Mouse (Mus musculus) limb, embryonic 12.5 days (tissue): ENCODE data around the gene Fam89a. TPM values are rescaled to one million over a fixed set of nuclear protein-coding genes. Genes with fewer than 3 reads are reported as not detected.
A peak's percentile ranks its signal among the peaks of the same experiment; 100 is the strongest.

ENCODE experiments used
- ATAC-seq: fragments of 200-750 bp; cut with Nextera tagmentation; 2 replicates; pipeline ENCODE4 v1.8.0; 2017; ENCODE audit warnings: low read depth, moderate TSS enrichment; ENCODE audit not compliant: insufficient number of reproducible peaks, insufficient read depth, low FRiP score, low TSS enrichment
- H3K27ac ChIP-seq: fragments of 300-500 bp; sonication (generic); 2 replicates; pipeline ENCODE4 v1.5.1; 2016; ENCODE audit warnings: mild to moderate bottlenecking, moderate library complexity
- H3K27me3 ChIP-seq: fragments of 300-500 bp; sonication (generic); 2 replicates; pipeline ENCODE4 v1.6.1; 2016; ENCODE audit warnings: mild to moderate bottlenecking, moderate library complexity
- H3K36me3 ChIP-seq: fragments of 300-500 bp; sonication (generic); 2 replicates; pipeline ENCODE4 v1.6.1; 2016; ENCODE audit warnings: mild to moderate bottlenecking, moderate library complexity
- H3K4me1 ChIP-seq: fragments of 300-500 bp; sonication (generic); replicated peaks from 2 replicates; pipeline ENCODE4 v1.6.1; 2016
- H3K4me2 ChIP-seq: fragments of 300-500 bp; sonication (generic); 2 replicates; pipeline ENCODE4 v1.6.1; 2016; ENCODE audit warnings: mild to moderate bottlenecking, moderate library complexity
- H3K4me3 ChIP-seq: fragments of 300-500 bp; sonication (generic); replicated peaks from 2 replicates; pipeline ENCODE4 v1.5.1; 2016; ENCODE audit warnings: mild to moderate bottlenecking
- H3K9ac ChIP-seq: fragments of 300-500 bp; sonication (generic); replicated peaks from 2 replicates; pipeline ENCODE4 v1.6.1; 2016; ENCODE audit warnings: mild to moderate bottlenecking, moderate library complexity
- H3K9me3 ChIP-seq: fragments of 300-500 bp; sonication (generic); 2 replicates; pipeline ENCODE4 v1.6.1; 2016; ENCODE audit warnings: mild to moderate bottlenecking, moderate library complexity
- WGBS: fragments of 180-500 bp; shearing (Covaris S2); methylation state at CpG from one replicate; pipeline ENCODE4 v1.1.7; 2016; 5-methylcytosine and 5-hydroxymethylcytosine counted together
- polyA plus RNA-seq: library from polyadenylated mRNA; unstranded; fragments of >200 nt; fragmentation: Nextera tagmentation; extraction: Ambion mirVana; gene quantifications from 2 replicates; pipeline ENCODE4 v1.2.1, GENCODE M21; 2016

The Fam89a gene
- polyA plus RNA-seq, 1 experiment from 2014 or later, result 4.4 TPM

DNA sequence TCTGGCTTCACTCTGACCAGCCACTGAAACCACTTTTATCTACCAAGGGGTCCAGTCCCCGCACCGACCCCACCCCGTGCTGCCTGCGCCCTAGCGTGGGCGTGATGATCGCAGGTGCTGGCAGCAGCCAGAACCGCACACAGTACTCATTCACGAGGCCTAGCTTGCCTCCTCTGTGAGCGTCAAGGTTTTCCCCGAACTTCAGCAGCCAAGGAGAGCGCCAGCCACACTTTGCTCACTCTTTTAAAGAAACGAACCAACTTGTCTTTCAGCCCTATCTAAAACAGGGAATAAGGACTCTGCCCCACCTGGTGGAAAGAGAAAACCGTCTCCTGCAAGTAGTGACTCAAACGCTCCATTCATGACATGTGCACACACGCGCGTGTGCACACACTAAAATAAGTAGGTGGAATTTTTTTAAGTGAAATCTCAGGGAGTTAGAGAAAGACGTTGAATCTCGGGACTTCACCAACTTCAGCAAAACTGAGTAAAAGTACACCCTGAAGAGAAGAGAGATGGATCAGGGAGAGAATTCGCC lies 762 bp upstream of the Fam89a start:
- H3K4me3 ChIP-seq, result peak overlapping the region; percentile 65
- H3K27me3 ChIP-seq, result peaks cover 63% of the 10 kb centered on the region
- no peaks in the 10 kb centered on the region for H3K9me3 ChIP-seq
- 28% methylated on average over 21 of the region's 21 CpGs for WGBS
- H3K4me2 ChIP-seq, result peak overlapping the region; percentile 84
- no peaks in the 10 kb centered on the region for H3K36me3 ChIP-seq
- no peak overlapping the region for H3K27ac ChIP-seq
- peaks cover 19% of the 10 kb centered on the region for H3K4me1 ChIP-seq
- no peak for ATAC-seq
- no peak overlapping the region for H3K9ac ChIP-seq

DNA sequence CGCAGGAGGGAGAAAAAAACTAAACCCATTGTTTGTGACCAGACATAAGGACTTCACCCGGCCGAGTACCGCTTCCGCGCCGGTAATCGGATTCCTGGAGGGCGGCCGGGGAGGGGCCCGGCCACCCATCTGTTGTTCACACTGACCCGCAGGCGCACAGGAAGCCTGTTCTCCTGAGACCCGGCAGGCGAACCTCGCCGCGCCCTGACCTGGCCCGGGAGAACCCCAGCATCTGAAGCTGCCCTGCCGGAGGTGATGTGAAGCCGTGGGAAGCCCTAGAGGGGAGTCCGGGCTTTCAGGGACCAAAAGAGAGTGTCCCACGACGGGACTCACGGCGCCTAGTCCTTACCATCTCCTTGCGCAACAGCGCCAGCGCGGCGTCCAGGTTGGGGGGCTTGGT lies 441 bp downstream of the Fam89a start:
- H3K27ac ChIP-seq, result no peak overlapping the region
- 0% methylated on average over 31 of the region's 31 CpGs for WGBS
- no peaks in the 10 kb centered on the region for H3K9me3 ChIP-seq
- no peak for ATAC-seq
- H3K27me3 ChIP-seq, result peaks cover 63% of the 10 kb centered on the region
- no peaks in the 10 kb centered on the region for H3K36me3 ChIP-seq
- H3K4me1 ChIP-seq, result peaks cover 19% of the 10 kb centered on the region
- peak overlapping the region; percentile 84 for H3K4me2 ChIP-seq
- H3K9ac ChIP-seq, result peak overlapping the region; percentile 53
- peak overlapping the region; percentile 65 for H3K4me3 ChIP-seq

DNA sequence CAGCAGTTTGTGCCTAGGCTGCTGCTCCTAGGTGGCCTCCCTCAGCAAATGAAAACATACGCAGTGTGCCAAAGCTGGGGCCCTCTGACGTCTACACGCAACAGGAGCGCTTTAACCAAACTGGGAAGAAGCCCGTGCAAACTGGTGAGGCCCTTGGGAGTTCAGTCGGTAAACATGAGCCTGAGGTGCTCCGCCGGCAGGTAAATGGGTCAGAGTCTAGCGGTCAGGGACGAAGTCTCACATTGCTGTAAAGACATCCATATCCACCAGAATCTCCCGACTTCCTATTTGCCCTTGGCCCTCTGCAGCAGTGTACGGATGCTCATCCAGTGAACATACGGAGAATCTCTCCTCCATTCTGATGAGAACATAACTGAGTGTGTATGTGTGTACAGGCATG lies 5.0 kb downstream of the Fam89a start:
- Histone ChIP-seq H3K36me3 (no peaks in the 10 kb centered on the region), H3K4me1 (peaks cover 13% of the 10 kb centered on the region), H3K4me3 (no peak overlapping the region), H3K4me2 (no peak overlapping the region), H3K9me3 (no peaks in the 10 kb centered on the region), H3K27ac (no peak overlapping the region), H3K9ac (0 out of 2 replicates have a peak overlapping the region, but pooled peaks have one; percentile 4), H3K27me3 (peaks cover 27% of the 10 kb centered on the region)
- no peak for ATAC-seq
- 77% methylated on average over 13 of the region's 13 CpGs for whole genome bisulfite sequencing

DNA sequence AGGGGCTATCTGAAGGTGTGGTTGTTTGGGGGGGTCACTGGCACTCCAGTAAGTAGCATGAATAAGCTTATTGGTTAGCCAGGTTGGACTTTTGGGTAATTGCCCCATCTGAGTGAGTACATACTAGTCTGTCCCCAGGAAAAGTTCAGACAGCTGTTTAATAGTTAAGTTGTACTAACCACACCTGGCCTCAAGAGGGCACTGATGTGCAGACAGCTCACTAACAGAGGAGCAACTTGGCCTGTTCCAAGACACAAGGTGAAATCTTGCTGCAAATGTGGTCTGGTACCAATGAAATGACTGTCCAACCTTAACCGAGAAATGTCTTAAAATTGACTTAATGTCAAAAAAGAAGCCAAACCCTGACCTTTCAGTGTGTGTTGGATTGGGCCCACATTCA lies 12.4 kb downstream of the Fam89a start:
- Histone ChIP-seq H3K36me3 (peaks cover 36% of the 10 kb centered on the region), H3K9ac (no peak overlapping the region), H3K27me3 (no peaks in the 10 kb centered on the region), H3K4me1 (0 out of 2 replicates have a peak, but pooled peaks cover 3% of the 10 kb centered on the region), H3K27ac (no peak overlapping the region), H3K4me2 (no peak overlapping the region), H3K9me3 (no peaks in the 10 kb centered on the region), H3K4me3 (no peak overlapping the region)
- ATAC-seq, result no peak
- 91% methylated on average over 1 of the region's 1 CpGs for WGBS

DNA sequence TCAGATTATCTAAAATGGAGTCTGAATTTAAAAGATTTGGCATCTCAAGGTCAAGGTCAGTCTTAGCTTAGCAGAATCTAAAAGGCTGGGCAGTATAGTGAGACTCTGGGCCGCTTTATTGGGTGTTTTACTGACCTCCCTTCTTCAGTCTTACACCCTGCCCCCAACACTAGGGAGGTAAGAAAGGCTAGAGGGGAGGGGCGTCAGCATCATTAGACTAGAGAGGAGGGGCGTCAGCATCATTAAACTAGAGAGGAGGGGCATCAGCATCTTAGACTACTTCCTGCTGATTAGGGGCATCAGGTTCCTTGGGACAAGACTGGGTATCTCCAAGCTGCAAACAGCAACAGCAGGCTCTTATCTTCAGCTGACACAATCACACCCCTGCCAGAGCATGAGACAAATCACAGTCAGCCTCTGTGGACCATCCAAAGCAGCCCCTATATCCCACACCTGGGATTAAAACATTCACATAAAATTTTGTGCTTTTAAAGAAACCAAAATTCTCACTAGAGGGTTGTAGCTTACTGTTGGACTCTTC lies 16.2 kb downstream of the Fam89a start:
- ATAC-seq, result no peak
- Histone ChIP-seq H3K4me3 (no peak overlapping the region), H3K27me3 (no peaks in the 10 kb centered on the region), H3K9me3 (no peaks in the 10 kb centered on the region), H3K27ac (no peak overlapping the region), H3K36me3 (peaks cover 63% of the 10 kb centered on the region), H3K4me1 (0 out of 2 replicates have a peak, but pooled peaks cover 3% of the 10 kb centered on the region), H3K9ac (no peak overlapping the region), H3K4me2 (no peak overlapping the region)
- WGBS, result 57% methylated on average over 3 of the region's 3 CpGs

DNA sequence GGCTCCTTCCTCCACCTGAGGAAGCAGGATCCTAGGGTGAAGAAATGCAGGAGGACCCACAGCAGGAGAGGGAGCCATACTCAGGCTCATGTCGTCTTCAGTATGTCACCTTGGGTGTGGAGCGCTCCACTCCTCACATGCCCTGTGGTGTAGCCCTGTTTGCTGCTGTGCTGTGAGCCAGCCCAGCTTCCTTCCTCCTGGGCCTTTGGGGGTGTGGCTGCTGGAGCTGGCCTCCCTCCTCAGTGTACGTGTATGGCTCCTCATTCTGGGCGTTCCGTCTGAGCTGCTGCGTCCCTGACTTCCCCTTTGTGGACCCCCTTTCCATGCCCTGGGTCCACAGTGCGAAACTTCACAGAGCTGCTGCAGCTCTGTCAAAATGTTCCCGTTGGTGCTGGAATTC lies 18.8 kb downstream of the Fam89a start:
- WGBS, result 85% methylated on average over 8 of the region's 8 CpGs
- Histone ChIP-seq H3K9me3 (no peaks in the 10 kb centered on the region), H3K4me1 (0 out of 2 replicates have a peak, but pooled peaks cover 3% of the 10 kb centered on the region), H3K27me3 (no peaks in the 10 kb centered on the region), H3K27ac (no peak overlapping the region), H3K4me3 (no peak overlapping the region), H3K9ac (no peak overlapping the region), H3K36me3 (peaks cover 76% of the 10 kb centered on the region), H3K4me2 (no peak overlapping the region)
- no peak for ATAC-seq

DNA sequence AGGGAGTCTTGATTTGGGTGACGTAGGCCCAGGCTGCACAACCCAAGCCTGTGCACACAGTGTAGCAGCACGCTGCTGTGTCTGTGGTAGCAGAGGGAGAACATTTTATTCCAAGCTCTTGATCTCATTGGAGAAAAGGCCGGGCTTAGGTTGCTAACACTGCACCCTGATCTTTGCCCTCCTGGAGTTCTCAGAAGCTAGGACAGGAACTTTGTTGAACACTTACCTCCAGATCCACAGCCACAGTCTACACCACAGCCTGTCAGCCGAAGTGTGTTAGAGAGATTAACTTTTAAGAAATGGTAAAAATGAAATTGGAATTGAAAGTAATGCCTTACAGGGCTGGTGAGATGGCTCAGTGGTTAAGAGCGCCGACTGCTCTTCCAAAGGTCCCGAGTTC lies 27.3 kb downstream of the Fam89a start:
- H3K4me3 ChIP-seq, result no peak overlapping the region
- H3K9ac ChIP-seq, result no peak overlapping the region
- peaks cover 38% of the 10 kb centered on the region for H3K36me3 ChIP-seq
- H3K27ac ChIP-seq, result no peak overlapping the region
- H3K9me3 ChIP-seq, result no peaks in the 10 kb centered on the region
- H3K27me3 ChIP-seq, result no peaks in the 10 kb centered on the region
- ATAC-seq, result no peak
- 94% methylated on average over 7 of the region's 7 CpGs for WGBS
- H3K4me2 ChIP-seq, result no peak overlapping the region
- H3K4me1 ChIP-seq, result peaks cover 24% of the 10 kb centered on the region

DNA sequence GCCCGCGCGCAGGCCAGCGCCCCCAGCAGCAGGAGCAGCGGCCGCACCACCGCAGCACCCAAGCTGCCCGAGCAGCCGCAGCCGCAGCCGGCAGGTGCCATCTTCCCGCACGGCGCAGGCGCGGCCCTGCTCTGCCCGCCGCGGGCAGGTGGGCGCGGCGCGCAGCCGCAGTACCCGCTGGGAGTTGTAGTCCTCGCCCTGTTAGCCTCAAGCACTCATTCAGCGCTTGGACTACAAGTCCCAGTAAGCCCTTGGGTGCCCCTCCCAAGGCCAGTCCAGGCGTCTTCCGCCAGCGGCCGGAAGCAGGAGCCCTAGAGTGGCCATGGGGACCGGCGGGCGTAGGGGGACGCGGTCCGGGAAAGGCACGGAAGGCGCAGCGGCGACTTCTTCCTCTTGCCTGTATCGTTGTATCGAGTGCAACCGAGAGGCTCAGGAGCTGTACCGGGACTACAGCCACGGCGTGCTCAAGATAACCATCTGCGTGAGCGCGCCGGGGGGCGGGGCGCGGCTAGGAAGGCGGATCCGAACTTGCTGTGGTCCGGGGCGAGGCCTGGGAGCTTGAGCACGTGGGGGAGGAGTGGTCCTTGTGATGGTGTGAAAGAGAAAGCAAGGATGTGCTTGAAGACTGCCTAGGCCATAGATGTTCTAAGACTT lies 29.6 kb downstream of the Fam89a start, which contains the start of the genes Ttc13 and Arv1:
Gene Ttc13, minus strand, starts transcription at position 122 of the 654 bp plus-strand sequence.
Gene Arv1, plus strand, starts transcription at position 278 of the 654 bp plus-strand sequence.
- ATAC-seq, result peak; percentile 100
- Histone ChIP-seq H3K4me2 (peak within 1 kb of the TSS; percentile 88), H3K4me1 (peaks cover 24% of the 10 kb centered on the region), H3K9me3 (no peaks in the 10 kb centered on the region), H3K27ac (no peak within 1 kb of the TSS), H3K9ac (peak within 1 kb of the TSS; percentile 88), H3K27me3 (no peaks in the 10 kb centered on the region), H3K36me3 (peaks cover 20% of the 10 kb centered on the region), H3K4me3 (peak within 1 kb of the TSS; percentile 98)
- under 1% methylated on average over 59 of the region's 59 CpGs for WGBS

DNA sequence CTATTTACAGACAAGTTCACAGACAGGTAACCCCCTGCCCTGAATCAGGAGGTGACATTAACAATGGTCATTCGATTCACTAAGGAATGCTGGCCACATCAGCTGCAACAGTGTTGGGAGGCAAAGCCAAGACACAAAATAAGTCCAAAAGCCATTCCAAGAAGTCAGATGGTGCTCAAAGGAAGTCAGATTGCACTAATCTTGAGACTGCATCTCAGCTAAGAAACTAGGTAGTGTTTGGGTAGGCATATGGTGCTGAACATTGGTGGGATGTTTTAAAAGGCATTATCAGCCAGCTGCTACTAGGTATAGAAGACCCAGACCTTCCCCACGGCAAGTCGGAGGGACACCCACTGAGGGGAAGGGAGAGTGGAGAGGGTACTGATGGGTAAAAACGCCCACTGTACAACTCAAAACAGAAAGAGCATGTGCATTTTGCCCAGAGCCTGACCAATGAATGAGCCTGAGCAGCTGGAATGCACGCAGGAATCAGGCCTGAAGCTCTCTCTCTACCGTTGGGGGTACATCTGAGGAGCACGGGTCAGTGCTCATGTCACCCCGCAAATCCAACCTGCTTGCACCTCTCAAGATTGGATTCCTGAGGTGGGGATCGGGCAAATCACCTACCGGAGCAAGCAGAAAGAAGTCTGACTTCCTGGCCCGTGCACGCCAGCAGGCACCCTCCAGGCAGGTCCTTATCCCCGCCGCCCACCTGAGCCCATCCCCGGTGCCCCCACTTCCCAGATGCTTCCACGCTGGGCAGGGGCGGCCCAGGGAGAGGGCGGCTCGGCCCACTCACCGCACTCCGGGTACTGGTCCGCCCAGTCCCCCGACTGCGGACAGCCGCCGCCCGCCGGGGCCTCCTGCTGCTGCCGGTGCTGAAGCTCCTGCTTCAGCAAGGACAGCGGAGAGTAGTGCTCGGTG lies 30.4 kb downstream of the Fam89a start:
- 2% methylated on average over 31 of the region's 31 CpGs for WGBS
- peak overlapping the region; percentile 98 for H3K4me3 ChIP-seq
- no peaks in the 10 kb centered on the region for H3K9me3 ChIP-seq
- ATAC-seq, result peak; percentile 70
- peaks cover 24% of the 10 kb centered on the region for H3K4me1 ChIP-seq
- peaks cover 18% of the 10 kb centered on the region for H3K36me3 ChIP-seq
- no peak overlapping the region for H3K27ac ChIP-seq
- peak overlapping the region; percentile 88 for H3K4me2 ChIP-seq
- no peaks in the 10 kb centered on the region for H3K27me3 ChIP-seq
- peak overlapping the region; percentile 88 for H3K9ac ChIP-seq

DNA sequence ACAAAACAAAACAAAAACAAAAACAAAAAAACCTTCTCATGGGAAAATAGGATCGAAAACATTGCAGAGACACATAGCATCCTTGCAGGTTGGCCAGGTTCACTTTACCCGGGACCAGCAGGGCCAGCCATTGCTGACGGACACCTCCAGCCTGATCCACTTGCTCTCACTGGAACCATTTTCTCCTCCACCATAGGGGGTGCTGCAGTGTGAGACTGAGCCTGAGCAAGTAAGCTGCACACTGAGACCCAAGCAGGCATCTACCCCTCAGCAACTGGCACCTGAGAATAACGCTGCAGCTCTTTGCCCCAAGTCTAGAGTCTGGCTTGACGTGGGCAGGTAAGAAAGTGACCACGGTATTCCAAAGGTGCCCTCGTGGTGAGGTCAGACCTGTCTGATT lies 31.5 kb downstream of the Fam89a start:
- WGBS, result 87% methylated on average over 7 of the region's 7 CpGs
- Histone ChIP-seq H3K36me3 (peaks cover 15% of the 10 kb centered on the region; the same call in 1 of the 2 replicates), H3K27me3 (no peaks in the 10 kb centered on the region), H3K27ac (no peak overlapping the region), H3K4me2 (peak overlapping the region; percentile 88; the same call in 1 of the 2 replicates), H3K4me1 (peaks cover 24% of the 10 kb centered on the region), H3K9me3 (no peaks in the 10 kb centered on the region), H3K4me3 (0 out of 2 replicates have a peak overlapping the region, but pooled peaks have one; percentile 98), H3K9ac (no peak overlapping the region)
- ATAC-seq, result no peak

DNA sequence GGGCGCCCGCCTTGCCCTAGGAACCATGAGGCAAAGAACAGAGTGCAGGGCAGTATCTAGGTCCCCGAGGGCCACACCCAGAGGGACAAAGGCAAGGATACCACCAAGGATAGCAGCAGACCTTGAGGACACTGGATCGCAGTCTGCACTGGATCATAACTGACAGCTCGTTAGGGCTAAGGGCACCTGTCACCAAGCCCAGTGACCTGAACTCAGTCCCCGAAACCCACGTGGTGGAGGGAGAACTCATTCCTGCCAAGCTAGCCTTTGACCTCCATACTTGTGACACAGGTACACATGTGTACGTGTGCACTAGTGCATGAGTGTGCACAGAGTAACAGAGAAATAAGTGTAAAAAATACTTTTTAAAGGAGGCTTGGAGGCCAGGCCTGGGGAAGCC lies 35.9 kb downstream of the Fam89a start:
- Histone ChIP-seq H3K4me3 (no peak overlapping the region), H3K4me2 (no peak overlapping the region), H3K9me3 (no peaks in the 10 kb centered on the region), H3K36me3 (peaks cover 41% of the 10 kb centered on the region), H3K27ac (no peak overlapping the region), H3K27me3 (no peaks in the 10 kb centered on the region), H3K4me1 (peaks cover 7% of the 10 kb centered on the region), H3K9ac (no peak overlapping the region)
- 87% methylated on average over 8 of the region's 8 CpGs for WGBS
- no peak for ATAC-seq
